Mouse (Mus musculus): ENCODE measurements around the gene Cpxm2. TPM values are rescaled to one million over a fixed set of nuclear protein-coding genes. Genes with fewer than 3 reads are reported as not detected.

The Cpxm2 gene
- 1.3 and 1.6 TPM in 2 replicates for polyA plus RNA-seq (2015; fragmentation: Nextera tagmentation; extraction: Ambion mirVana)

- Histone ChIP-seq H3K9ac (ENCODE audit: low read depth, low read length) (peak within 1 kb of the TSS; percentile 60), H3K4me2 (ENCODE audit: low read length) (peak within 1 kb of the TSS; percentile 63), H3K36me3 (ENCODE audit: control insufficient read depth, insufficient read depth, low read length) (no peaks in the 10 kb centered on the region), H3K4me3 (ENCODE audit: low read depth, low read length) (peak within 1 kb of the TSS; percentile 31), H3K4me1 (ENCODE audit: control insufficient read depth, insufficient read depth, low read length) (peaks cover 27% of the 10 kb centered on the region; the same call in 1 of the 2 replicates), H3K27me3 (ENCODE audit: control insufficient read depth, insufficient read depth, low read depth, low read length) (peaks cover 8% of the 10 kb centered on the region), H3K9me3 (replicated peaks; ENCODE audit: control insufficient read depth, low read length, poor library complexity, severe bottlenecking) (no peaks in the 10 kb centered on the region), H3K27ac (ENCODE audit: low read length) (no peak within 1 kb of the TSS)
- 4% methylated on average over 29 of the region's 43 CpGs for WGBS
- no peak for ATAC-seq
These were observed at the start of gene Cpxm2 for GRCm38 (mm10) chr7:132154368-132154961. Cpxm2 (minus strand) TSS chr7:132154739.

DNA sequence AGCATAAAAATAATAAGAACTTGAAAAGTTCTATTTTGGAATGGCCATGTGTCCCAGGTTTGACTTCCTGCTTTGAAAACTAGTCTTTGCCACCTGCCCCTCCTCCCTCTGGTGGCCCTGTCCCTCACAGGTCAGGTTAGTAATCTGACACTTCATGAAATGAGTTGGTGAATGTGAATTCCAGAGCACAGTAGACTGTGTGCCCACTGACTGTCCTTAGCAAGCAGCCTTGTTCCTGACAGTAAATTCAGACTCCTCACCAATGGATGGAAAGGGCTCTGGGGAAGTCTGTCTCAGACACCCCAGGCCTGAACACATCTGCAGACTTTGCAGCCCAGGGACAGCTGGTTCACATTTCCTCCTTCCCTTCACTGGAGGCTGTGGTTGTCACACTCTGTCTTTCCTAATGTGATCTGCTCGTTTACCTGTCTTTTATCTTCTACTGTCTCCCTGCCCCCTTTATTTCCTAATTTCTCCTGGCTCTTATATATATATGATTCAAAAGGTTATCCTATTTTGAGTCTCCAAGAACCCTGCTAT is 49.6 kb upstream of the Cpxm2 start:
- WGBS, result 63% methylated on average over 1 of the region's 1 CpGs
- no peak overlapping the region for H3K4me2 ChIP-seq (ENCODE audit: low read length)
- H3K4me1 ChIP-seq (ENCODE audit: control insufficient read depth, insufficient read depth, low read length), result peaks cover 1% of the 10 kb centered on the region; the same call in 1 of the 2 replicates
- no peaks in the 10 kb centered on the region for H3K27me3 ChIP-seq (ENCODE audit: control insufficient read depth, insufficient read depth, low read depth, low read length)
- H3K4me3 ChIP-seq (ENCODE audit: low read depth, low read length), result no peak overlapping the region
- H3K27ac ChIP-seq (ENCODE audit: low read length), result no peak overlapping the region
- H3K9me3 ChIP-seq (replicated peaks; ENCODE audit: control insufficient read depth, low read length, poor library complexity, severe bottlenecking), result no peaks in the 10 kb centered on the region
- no peak overlapping the region for H3K9ac ChIP-seq (ENCODE audit: low read depth, low read length)
- no peak for ATAC-seq
- no peaks in the 10 kb centered on the region for H3K36me3 ChIP-seq (ENCODE audit: control insufficient read depth, insufficient read depth, low read length)

DNA sequence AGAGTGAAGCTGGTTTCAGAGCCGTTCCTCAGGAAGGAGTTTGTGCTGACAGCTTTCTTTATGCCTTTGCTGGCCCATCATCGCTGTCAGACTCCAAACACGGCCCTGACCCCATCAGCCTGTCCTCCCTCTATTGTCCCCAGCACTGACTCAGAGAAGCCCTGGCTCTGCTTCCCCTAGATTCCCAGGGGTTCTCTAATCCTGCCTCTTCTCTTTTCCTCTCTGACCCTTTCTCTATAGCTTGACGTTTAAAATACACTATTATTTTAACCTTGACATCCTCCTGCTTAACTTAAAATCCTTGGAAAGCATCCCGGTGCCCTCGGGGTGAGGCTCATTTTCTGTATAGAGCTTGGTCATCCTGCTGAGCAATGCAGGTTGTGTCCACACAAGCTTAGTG is 45.1 kb upstream of the Cpxm2 start:
- Histone ChIP-seq H3K27ac (ENCODE audit: low read length) (no peak overlapping the region), H3K4me2 (ENCODE audit: low read length) (no peak overlapping the region), H3K9me3 (replicated peaks; ENCODE audit: control insufficient read depth, low read length, poor library complexity, severe bottlenecking) (no peaks in the 10 kb centered on the region), H3K4me1 (ENCODE audit: control insufficient read depth, insufficient read depth, low read length) (no peaks in the 10 kb centered on the region), H3K36me3 (ENCODE audit: control insufficient read depth, insufficient read depth, low read length) (no peaks in the 10 kb centered on the region), H3K4me3 (ENCODE audit: low read depth, low read length) (no peak overlapping the region), H3K27me3 (ENCODE audit: control insufficient read depth, insufficient read depth, low read depth, low read length) (no peaks in the 10 kb centered on the region), H3K9ac (ENCODE audit: low read depth, low read length) (no peak overlapping the region)
- no peak for ATAC-seq
- whole genome bisulfite sequencing, result 22% methylated on average over 6 of the region's 6 CpGs

DNA sequence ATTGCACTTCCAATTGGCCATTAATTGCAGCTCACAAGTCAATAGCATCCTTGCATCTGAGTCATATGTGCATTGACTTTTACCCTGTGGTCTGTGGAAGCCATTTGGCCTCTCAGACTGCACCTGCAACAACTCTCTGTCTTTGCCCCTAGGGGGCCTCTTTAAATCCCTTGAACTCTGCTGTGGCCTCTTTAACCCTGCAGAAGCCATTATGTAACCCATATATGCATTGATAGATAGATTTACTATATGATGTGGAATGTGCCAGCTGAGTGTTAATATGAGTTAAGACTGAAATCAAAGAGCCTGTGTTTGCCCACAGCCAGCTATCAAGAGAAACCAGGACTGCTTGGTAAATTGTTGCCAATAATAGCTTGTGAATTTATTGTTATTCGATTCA is 44.3 kb upstream of the Cpxm2 start:
- no peaks in the 10 kb centered on the region for H3K27me3 ChIP-seq (ENCODE audit: control insufficient read depth, insufficient read depth, low read depth, low read length)
- no peak overlapping the region for H3K9ac ChIP-seq (ENCODE audit: low read depth, low read length)
- H3K27ac ChIP-seq (ENCODE audit: low read length), result no peak overlapping the region
- H3K9me3 ChIP-seq (replicated peaks; ENCODE audit: control insufficient read depth, low read length, poor library complexity, severe bottlenecking), result no peaks in the 10 kb centered on the region
- no peak overlapping the region for H3K4me2 ChIP-seq (ENCODE audit: low read length)
- WGBS, result 95% methylated on average over 1 of the region's 1 CpGs
- no peaks in the 10 kb centered on the region for H3K36me3 ChIP-seq (ENCODE audit: control insufficient read depth, insufficient read depth, low read length)
- H3K4me3 ChIP-seq (ENCODE audit: low read depth, low read length), result no peak overlapping the region
- ATAC-seq, result no peak
- H3K4me1 ChIP-seq (ENCODE audit: control insufficient read depth, insufficient read depth, low read length), result no peaks in the 10 kb centered on the region

DNA sequence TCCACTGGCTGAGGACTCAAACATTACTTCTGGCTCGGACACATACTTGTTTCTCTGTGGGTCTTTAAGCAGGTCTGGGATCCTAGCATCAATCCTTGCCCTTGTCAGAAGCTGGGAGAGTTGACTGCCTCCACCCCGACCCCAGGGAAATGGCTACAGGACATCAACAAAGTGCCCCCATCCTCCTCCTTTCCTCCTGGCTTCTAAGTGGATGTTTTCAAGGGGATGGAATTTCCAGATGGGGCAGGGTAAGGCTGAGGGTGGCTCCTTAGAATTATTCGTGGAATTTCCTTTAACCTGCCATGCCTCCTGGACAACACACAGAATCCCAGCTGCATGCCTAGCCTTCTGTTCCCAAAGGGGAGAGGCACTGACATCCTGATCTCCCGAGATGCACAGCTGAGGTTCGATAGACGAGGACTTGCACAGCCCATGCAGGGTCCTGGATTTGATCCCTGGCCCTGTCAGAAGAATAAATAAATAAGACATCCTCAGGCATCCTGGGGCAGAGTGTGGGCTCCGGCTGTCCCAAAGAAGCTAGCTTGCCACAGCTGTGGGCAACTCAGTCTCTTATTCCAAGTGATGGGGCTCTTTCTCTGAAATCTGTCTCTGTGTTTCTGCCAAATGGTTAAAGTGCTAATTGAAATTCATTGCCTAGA is 43.4 kb upstream of the Cpxm2 start:
- Histone ChIP-seq H3K4me3 (ENCODE audit: low read depth, low read length) (no peak overlapping the region), H3K9ac (ENCODE audit: low read depth, low read length) (no peak overlapping the region), H3K4me2 (ENCODE audit: low read length) (no peak overlapping the region), H3K4me1 (ENCODE audit: control insufficient read depth, insufficient read depth, low read length) (no peaks in the 10 kb centered on the region), H3K27ac (ENCODE audit: low read length) (no peak overlapping the region), H3K36me3 (ENCODE audit: control insufficient read depth, insufficient read depth, low read length) (no peaks in the 10 kb centered on the region), H3K9me3 (replicated peaks; ENCODE audit: control insufficient read depth, low read length, poor library complexity, severe bottlenecking) (no peaks in the 10 kb centered on the region), H3K27me3 (ENCODE audit: control insufficient read depth, insufficient read depth, low read depth, low read length) (no peaks in the 10 kb centered on the region)
- no peak for ATAC-seq
- WGBS, result 63% methylated on average over 7 of the region's 7 CpGs

- H3K4me3 ChIP-seq (ENCODE audit: low read depth, low read length), result no peak overlapping the region
- no peaks in the 10 kb centered on the region for H3K9me3 ChIP-seq (replicated peaks; ENCODE audit: control insufficient read depth, low read length, poor library complexity, severe bottlenecking)
- H3K27ac ChIP-seq (ENCODE audit: low read length), result no peak overlapping the region
- no peak overlapping the region for H3K4me2 ChIP-seq (ENCODE audit: low read length)
- H3K4me1 ChIP-seq (ENCODE audit: control insufficient read depth, insufficient read depth, low read length), result no peaks in the 10 kb centered on the region
- no peaks in the 10 kb centered on the region for H3K36me3 ChIP-seq (ENCODE audit: control insufficient read depth, insufficient read depth, low read length)
- 91% methylated on average over 1 of the region's 1 CpGs for WGBS
- no peaks in the 10 kb centered on the region for H3K27me3 ChIP-seq (ENCODE audit: control insufficient read depth, insufficient read depth, low read depth, low read length)
- ATAC-seq, result no peak
- H3K9ac ChIP-seq (ENCODE audit: low read depth, low read length), result no peak overlapping the region
These were observed 42.0 kb upstream of the Cpxm2 start for GRCm38 (mm10) chr7:132196581-132196980.

DNA sequence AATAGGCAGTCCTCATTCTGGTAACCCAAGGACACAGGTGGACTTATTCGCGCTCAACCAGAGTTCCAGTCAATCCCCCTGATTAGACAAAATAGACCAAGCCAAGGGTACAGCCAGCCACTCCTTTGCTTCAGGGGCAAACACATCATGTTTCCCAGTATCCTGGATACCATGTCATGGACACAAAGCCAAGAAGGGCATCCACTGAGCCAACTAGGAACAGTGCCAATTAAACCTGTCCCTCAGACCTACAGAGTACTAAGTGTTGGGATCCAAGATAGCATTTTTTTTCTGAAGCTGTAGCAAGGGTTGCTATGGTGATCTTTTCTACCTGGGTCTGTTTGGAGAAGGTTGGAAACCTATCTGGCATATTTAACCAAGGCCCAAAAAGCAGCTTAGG is 39.1 kb upstream of the Cpxm2 start:
- Histone ChIP-seq H3K9me3 (replicated peaks; ENCODE audit: control insufficient read depth, low read length, poor library complexity, severe bottlenecking) (no peaks in the 10 kb centered on the region), H3K4me3 (ENCODE audit: low read depth, low read length) (no peak overlapping the region), H3K36me3 (ENCODE audit: control insufficient read depth, insufficient read depth, low read length) (no peaks in the 10 kb centered on the region), H3K27me3 (ENCODE audit: control insufficient read depth, insufficient read depth, low read depth, low read length) (no peaks in the 10 kb centered on the region), H3K4me2 (ENCODE audit: low read length) (no peak overlapping the region), H3K9ac (ENCODE audit: low read depth, low read length) (no peak overlapping the region), H3K27ac (ENCODE audit: low read length) (no peak overlapping the region), H3K4me1 (ENCODE audit: control insufficient read depth, insufficient read depth, low read length) (no peaks in the 10 kb centered on the region)
- 98% methylated on average over 2 of the region's 2 CpGs for WGBS
- ATAC-seq, result no peak

- no peaks in the 10 kb centered on the region for H3K9me3 ChIP-seq (replicated peaks; ENCODE audit: control insufficient read depth, low read length, poor library complexity, severe bottlenecking)
- 61% methylated on average over 3 of the region's 3 CpGs for WGBS
- ATAC-seq, result no peak
- H3K4me3 ChIP-seq (ENCODE audit: low read depth, low read length), result no peak overlapping the region
- no peak overlapping the region for H3K27ac ChIP-seq (ENCODE audit: low read length)
- no peaks in the 10 kb centered on the region for H3K36me3 ChIP-seq (ENCODE audit: control insufficient read depth, insufficient read depth, low read length)
- peaks cover 9% of the 10 kb centered on the region for H3K4me1 ChIP-seq (ENCODE audit: control insufficient read depth, insufficient read depth, low read length)
- no peak overlapping the region for H3K4me2 ChIP-seq (ENCODE audit: low read length)
- H3K27me3 ChIP-seq (ENCODE audit: control insufficient read depth, insufficient read depth, low read depth, low read length), result no peaks in the 10 kb centered on the region; the same call in 1 of the 2 replicates
- no peak overlapping the region for H3K9ac ChIP-seq (ENCODE audit: low read depth, low read length)
These were observed 32.9 kb upstream of the Cpxm2 start for GRCm38 (mm10) chr7:132187456-132187855.

DNA sequence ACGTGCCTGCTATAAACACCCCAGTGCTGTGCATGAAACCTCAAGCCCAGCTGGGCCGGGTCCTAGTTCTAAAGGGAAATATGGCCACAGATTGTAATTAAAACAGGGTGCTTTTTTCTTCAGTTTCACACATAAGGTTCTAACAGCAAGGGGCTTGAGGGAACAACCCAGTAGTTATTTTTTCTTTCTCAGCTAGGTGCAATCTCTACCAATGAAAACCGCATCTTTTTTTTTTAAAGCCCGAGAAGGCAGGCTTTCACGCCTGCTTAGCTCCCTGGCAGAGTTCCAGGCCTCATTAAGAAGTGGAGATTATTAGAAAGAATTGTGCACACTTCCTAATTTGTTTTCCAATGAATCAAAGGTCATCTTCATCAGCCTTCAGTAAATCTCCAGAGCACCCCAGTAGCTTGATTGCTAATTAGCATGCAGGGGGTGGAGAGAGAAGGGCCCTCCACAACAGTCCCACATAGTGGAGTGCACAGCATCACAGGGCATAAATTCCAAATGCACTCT is 29.4 kb upstream of the Cpxm2 start:
- WGBS, result 14% methylated on average over 5 of the region's 5 CpGs
- H3K9ac ChIP-seq (ENCODE audit: low read depth, low read length), result no peak overlapping the region

More for the DNA sequence above, 29.4 kb upstream of the Cpxm2 start:
- Histone ChIP-seq H3K4me1 (ENCODE audit: control insufficient read depth, insufficient read depth, low read length) (peaks cover 9% of the 10 kb centered on the region), H3K27ac (ENCODE audit: low read length) (0 out of 2 replicates have a peak overlapping the region, but pooled peaks have one; percentile 28), H3K9me3 (replicated peaks; ENCODE audit: control insufficient read depth, low read length, poor library complexity, severe bottlenecking) (no peaks in the 10 kb centered on the region), H3K4me2 (ENCODE audit: low read length) (no peak overlapping the region), H3K4me3 (ENCODE audit: low read depth, low read length) (no peak overlapping the region), H3K36me3 (ENCODE audit: control insufficient read depth, insufficient read depth, low read length) (no peaks in the 10 kb centered on the region), H3K27me3 (ENCODE audit: control insufficient read depth, insufficient read depth, low read depth, low read length) (no peaks in the 10 kb centered on the region; the same call in 1 of the 2 replicates)
- peak; percentile 39; the same call in 1 of the 2 replicates for ATAC-seq

Measured in midbrain, embryonic 16.5 days (tissue).